Mouse (Mus musculus): ENCODE measurements around the gene Gpr156.
A peak's percentile ranks its signal among the peaks of the same experiment; 100 is the strongest.
"Not testable (repeated sequence)": the region's sequence is repeated elsewhere in the genome, so short reads cannot be mapped to it uniquely, and the experiment has no call there.

Gpr156 gene

GRCm38 (mm10) chr16:37990553-37991344 is 74.5 kb downstream of the Gpr156 start:
- no peak for DNase-seq (ENCODE audit: extremely low read depth, insufficient read length, low spot score)

- DNase-seq (ENCODE audit: extremely low read depth, insufficient read length, low spot score) = no peak
Observed at GRCm38 (mm10) chr16:37992806-37993205, 76.5 kb downstream of the Gpr156 start.

DNA sequence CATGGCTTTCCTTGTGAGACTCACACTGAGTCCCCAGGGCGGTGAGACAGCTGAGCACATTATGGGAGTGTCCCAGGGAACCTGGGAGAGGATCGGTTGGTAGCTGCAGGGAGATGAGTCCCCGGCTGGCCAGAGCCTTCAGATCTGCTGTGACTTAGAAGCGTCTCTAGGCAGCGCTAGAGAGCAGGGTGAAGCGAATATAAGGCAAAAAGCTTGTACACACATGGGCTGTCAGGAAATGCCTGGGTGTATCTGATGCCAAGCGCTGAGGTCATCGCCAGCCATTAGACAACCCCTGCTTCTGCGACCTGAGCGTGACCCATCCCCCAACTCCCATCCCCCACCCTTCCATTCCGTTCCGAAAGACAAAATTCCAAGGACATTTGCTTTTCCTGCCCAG is 78.4 kb downstream of the Gpr156 start:
- peak; percentile 25 for DNase-seq (ENCODE audit: extremely low read depth, insufficient read length, low spot score)

DNA sequence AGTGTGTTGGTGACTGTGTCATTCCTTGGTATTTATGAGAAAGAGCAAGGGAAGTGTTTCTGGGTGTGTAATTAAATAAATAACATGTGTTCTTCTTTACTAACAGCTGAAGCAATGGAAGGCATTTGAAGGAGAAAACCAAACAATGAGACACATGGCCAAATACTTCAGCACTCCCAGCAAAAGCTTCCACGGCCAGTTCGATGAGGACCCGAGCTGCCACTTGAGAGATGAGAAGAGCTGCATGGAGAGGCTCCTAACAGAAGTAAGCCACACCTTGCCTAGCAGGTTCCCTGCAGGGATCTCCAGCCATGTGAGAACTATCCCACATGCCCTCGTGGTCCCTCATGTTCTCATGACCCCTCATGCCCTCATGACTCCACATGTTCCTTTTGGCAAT is 81.5 kb downstream of the Gpr156 start:
- no peak for DNase-seq (ENCODE audit: extremely low read depth, insufficient read length, low spot score)

DNA sequence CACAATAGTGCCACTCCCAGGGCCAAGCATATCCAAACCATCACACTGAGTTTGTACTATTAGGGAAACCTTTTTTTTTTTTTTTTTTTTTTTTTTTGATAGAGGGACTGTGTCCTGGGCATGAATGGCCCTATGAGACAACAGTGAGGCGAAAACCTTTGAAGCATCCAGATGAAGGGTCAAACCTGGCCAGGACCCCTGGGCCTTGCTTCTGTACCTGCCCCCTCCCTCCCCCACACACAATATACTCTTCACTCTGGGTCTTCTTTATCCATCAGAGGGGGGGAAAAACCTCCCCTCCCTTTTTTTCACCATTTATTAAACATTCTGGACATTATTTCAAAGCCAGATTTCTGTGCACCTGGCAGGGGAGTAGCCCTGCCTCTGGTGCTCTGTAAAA is 83.5 kb downstream of the Gpr156 start:
- DNase-seq (ENCODE audit: extremely low read depth, insufficient read length, low spot score) = no peak

DNA sequence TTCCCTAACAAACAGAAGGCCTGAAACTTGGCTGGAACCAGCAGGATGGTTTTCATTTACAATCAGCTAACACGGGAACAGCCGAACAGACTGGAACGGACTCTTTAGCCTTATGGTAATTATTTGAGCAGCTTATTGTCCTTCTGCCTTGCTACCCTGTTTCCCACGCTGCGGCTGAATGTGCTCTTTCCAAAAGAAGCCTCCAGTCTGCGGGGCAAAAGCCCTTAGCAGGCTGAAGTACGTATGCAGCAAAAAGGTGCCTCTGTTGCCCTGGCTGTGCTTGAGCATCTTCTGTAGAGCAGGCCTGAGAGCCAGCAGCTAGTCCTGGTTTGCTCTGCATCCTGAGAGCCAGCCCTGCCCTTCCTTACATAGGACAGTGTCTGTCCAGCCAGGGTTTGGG is 83.9 kb downstream of the Gpr156 start:
- no peak for DNase-seq (ENCODE audit: extremely low read depth, insufficient read length, low spot score)

DNA sequence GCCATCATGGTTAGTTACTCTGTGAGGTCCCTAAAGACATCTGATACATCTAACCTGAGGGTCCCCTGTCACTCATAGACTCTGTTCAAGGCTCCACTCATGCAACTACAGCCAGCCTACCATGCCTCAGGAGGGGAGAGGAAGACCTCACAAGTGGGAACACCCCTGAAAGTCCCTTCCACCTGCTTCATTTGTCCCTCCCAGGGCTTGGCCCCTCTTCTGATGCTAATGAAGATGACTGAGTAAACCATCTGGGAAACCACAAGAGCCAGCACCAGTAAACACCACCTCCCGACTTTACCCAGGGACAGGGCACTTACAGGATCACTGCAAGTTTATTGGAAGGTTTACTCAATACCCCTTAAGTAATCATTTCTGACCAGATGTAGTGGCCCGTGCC is 85.5 kb downstream of the Gpr156 start:
- no peak for DNase-seq (ENCODE audit: extremely low read depth, insufficient read length, low spot score)

DNA sequence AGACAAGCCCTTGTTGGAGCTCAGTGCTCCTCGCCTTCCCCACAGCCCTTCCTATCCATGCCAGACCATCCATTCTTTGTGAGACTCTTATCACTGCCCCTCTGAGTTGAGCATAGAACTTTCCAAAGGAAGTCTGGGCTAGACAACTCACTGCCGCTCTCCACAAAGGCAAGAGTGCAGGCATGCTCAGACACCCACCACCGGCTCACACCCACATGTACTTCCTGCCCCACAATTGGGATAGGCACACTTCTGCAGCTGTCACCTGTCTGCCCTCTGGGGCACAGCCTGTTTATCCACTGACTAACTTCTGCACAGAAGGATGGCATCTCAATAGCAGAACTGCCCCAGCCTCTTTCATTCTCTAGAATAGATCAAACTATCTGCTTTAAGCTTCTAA is 86.2 kb downstream of the Gpr156 start:
- DNase-seq (ENCODE audit: extremely low read depth, insufficient read length, low spot score) = no peak

- no peak for DNase-seq (ENCODE audit: extremely low read depth, insufficient read length, low spot score)
Observed at GRCm38 (mm10) chr16:38004486-38005020, 88.3 kb downstream of the Gpr156 start.

DNA sequence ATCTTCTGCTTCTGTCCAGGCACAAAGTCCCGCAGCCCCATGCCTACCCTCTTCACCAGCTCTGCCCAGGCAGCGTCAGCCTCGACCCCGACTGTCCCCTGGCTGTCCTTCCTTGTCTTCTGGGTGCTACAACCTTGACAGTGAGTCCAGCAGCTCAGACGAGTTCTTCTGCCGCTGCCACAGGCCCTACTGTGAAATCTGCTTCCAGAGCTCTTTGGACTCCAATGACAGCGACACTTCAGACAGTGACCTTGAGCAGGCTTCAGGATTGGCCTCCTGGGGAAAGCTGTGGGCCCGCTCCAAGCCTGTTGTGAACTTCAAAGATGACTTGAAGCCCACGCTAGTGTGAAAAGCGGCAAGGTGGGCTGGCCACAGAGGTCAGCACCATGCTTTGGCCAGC is 89.2 kb downstream of the Gpr156 start:
- no peak for DNase-seq (ENCODE audit: extremely low read depth, insufficient read length, low spot score)

- peak; percentile 21 for DNase-seq (ENCODE audit: extremely low read depth, insufficient read length, low spot score)
Observed at GRCm38 (mm10) chr16:38008371-38008770, 92.1 kb downstream of the Gpr156 start.

DNA sequence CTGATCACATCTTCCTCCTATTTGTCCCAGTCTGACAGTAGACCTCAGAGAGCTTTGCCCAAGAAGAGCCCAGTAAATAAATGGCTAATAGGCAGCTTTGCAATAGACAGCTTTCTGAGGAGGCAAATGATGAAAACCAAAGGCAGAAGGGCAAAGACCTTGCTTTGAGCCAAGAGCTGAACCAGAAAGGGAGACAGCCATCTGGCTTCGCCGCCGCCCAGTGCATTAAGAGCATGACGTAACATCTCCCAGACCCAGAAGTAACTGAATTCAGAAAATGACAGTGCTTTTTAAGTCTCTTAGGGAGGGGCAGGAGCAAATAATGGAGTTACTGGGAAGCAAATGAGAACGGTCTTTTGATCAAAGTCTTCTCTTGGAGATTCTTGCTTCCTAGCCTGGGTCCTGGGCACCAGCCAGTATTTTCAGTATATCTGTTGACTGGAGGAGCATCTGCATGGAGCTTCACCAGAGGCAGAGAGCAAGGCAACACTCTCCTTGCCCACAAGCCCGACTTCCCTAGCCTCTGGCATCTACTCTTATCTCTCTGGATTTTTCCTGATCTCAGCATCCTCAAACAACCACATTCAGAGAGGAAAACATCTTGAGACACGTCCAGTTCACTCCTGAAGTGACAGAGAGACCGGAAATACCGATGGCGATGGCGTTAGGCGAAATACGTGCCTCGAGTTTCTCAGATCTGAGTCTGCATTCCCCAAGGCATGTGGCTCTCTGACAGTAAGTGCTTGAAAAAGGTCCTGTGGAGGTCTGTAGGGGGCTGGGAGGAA is 92.9 kb downstream of the Gpr156 start:
- DNase-seq (ENCODE audit: extremely low read depth, insufficient read length, low spot score) = no peak

GRCm38 (mm10) chr16:38011486-38011885 is 95.2 kb downstream of the Gpr156 start:
- no peak for DNase-seq (ENCODE audit: extremely low read depth, insufficient read length, low spot score)

GRCm38 (mm10) chr16:38012382-38012781 is 96.1 kb downstream of the Gpr156 start:
- no peak for DNase-seq (ENCODE audit: extremely low read depth, insufficient read length, low spot score)

DNA sequence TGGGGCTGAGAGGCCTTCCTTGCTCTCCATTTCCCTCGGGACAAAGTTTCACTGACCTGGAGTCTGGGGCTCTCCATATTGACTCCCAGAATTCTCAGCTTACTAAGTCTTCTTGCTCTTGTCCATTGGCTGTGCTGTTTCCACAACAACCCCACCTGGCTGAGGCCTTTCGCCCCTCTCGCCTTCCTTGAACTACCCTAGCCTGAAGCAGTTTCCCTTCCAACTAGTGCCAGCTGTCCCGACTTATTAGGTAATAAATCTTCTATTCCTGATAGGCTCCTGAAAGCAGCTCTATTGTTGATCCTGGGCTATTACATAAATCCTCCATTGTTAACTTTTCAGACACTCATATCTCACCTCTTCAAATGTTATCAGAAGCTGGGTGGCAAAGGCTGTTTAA is 96.6 kb downstream of the Gpr156 start:
- DNase-seq (ENCODE audit: extremely low read depth, insufficient read length, low spot score) = no peak

DNA sequence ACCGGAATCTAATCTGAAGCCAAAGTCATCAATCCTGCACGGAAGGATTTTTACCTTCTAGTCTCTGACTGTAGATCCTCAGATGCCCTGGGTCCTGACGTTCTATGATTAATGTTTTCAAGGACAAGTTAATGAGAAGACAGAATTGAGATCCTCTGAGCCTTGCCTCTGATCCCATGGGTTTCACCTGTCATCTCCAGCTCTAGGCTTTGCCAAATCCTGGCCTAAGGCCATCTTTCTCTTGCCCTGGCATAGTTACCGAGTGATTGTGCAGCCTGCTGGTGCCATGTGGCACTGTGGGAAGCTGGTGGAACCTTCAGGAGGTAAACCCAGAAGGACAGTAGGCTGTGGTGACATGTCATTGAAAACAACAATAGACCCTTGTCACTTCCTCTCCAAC is 98.7 kb downstream of the Gpr156 start:
- no peak for DNase-seq (ENCODE audit: extremely low read depth, insufficient read length, low spot score)

GRCm38 (mm10) chr16:38016928-38017524 is 100.7 kb downstream of the Gpr156 start:
- DNase-seq (ENCODE audit: extremely low read depth, insufficient read length, low spot score) = no peak

DNA sequence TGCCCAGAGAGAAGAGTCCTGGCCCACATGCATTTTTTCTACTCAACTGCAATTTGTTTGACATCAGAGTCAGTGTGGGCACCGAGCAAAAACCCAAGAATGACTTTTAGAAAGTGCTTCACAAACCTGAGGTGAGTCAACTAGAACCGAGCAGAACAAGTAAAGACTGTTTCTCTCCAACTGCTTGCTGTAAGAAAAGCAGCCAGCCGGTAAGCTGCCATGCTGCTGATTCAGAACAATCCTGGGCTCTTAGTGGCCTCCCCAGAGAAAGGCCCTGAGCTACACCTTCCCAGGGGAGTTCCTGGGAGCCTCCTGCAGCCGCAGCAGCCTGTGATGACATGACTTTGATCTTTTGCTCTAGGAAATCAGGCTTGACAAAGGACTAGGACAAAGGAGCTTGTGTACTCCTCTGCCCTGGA is 101.7 kb downstream of the Gpr156 start:
- peak; percentile 23 for DNase-seq (ENCODE audit: extremely low read depth, insufficient read length, low spot score)

- no peak for DNase-seq (ENCODE audit: extremely low read depth, insufficient read length, low spot score)
Observed at GRCm38 (mm10) chr16:38032644-38033043, 116.3 kb downstream of the Gpr156 start.

GRCm38 (mm10) chr16:38033071-38033470 is 116.8 kb downstream of the Gpr156 start:
- no peak for DNase-seq (ENCODE audit: extremely low read depth, insufficient read length, low spot score)

GRCm38 (mm10) chr16:38038101-38038500 is 121.8 kb downstream of the Gpr156 start:
- not testable (repeated sequence) for DNase-seq (ENCODE audit: extremely low read depth, insufficient read length, low spot score)

Measured in 3134 (cell line).